Mouse (Mus musculus) lung, adult 2 months (tissue): ENCODE measurements around the gene Reg3d.

Source experiments
- CTCF ChIP-seq: fragments of 200-500 bp; IDR thresholded peaks from 2 replicates; pipeline ENCODE4 v1.5.1; 2011; ENCODE audit warnings: mild to moderate bottlenecking, low read length, control low read depth; ENCODE audit not compliant: insufficient read depth
- POLR2A ChIP-seq: fragments of 200-500 bp; IDR thresholded peaks from 2 replicates; pipeline ENCODE4 v1.6.1; 2011; ENCODE audit warnings: low read depth, mild to moderate bottlenecking, control low read depth, low read length, borderline replicate concordance; ENCODE audit errors: extremely low read depth

DNA sequence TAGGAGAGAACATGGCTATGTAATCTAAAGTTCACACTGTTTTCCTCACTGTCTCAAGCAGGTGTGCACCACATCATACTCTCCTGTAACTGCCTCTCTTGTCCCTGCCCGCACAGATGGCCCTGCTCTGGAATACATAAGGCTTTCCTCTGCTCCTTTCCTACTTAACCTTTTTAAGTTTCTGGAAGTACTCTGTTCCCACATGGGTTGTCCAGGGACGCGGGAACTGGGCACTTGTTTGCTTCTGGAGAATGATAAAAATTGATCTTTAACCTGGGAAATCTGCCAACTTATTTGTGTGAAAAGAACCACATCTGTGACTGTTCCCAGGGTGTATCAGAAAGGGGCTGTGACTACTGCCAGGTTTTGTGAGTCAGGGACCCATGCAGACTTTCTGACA lies 46.8 kb upstream of the Reg3d start:
- TF ChIP-seq POLR2A (no peak), CTCF (no peak)
